Mouse (Mus musculus): ENCODE measurements around the gene Klf7. TPM values are rescaled to one million over a fixed set of nuclear protein-coding genes. Genes with fewer than 3 reads are reported as not detected.

Gene Klf7
- polyA plus RNA-seq, 1 experiment = 18.3 TPM

DNA sequence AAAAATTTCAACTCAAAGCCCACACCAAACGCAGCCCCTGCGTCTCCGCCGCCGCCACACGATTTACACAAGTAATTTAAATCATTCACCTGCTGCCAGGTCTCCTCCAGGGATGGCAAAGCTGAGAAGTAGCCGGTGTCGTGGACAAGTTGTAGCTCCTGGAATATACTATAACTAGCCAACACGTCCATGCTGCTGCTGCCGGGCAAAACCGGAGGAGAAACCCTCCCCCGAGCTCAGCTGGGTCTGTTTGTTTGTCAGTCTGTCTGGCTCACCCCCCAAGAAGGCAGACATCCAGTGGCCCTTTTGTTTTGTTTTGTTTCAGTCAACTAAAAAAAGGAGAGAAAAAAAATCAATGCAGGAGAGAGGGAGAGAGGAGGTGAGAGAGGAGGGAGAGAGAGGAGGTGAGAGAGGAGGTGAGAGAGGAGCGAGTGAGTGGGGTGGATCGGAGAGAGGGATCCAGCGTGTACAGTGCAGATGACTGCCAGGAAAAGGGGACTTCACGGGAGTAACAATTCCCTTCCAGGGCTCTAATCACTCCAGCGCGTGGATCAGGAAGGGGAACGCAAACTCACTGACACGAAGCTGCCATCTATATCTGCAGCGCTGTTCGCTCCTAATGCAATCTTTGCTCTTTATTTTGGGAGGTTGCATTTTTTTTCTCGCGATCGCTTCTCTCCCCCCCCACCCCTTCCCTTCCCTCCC, 1.1 kb downstream of the Klf7 start:
- Histone ChIP-seq H3K27ac (ENCODE audit: control insufficient read depth, insufficient read depth, low read depth, low read length, poor library complexity) (peak overlapping the region; percentile 91), H3K4me1 (ENCODE audit: control insufficient read depth, insufficient read depth, low read length) (peaks cover 4% of the 10 kb centered on the region; the same call in 1 of the 2 replicates), H3K4me3 (replicated peaks; ENCODE audit: control insufficient read depth, low read depth, low read length) (peak overlapping the region; percentile 84)
- WGBS = under 1% methylated on average over 25 of the region's 25 CpGs
- TF ChIP-seq CTCF (IDR thresholded peaks at IDR 0.05; ENCODE audit: control insufficient read depth, insufficient read depth, low read length) (no peak), POLR2A (IDR thresholded peaks at IDR 0.05; ENCODE audit: borderline replicate concordance, control insufficient read depth, low read depth, low read length) (no peak)

DNA sequence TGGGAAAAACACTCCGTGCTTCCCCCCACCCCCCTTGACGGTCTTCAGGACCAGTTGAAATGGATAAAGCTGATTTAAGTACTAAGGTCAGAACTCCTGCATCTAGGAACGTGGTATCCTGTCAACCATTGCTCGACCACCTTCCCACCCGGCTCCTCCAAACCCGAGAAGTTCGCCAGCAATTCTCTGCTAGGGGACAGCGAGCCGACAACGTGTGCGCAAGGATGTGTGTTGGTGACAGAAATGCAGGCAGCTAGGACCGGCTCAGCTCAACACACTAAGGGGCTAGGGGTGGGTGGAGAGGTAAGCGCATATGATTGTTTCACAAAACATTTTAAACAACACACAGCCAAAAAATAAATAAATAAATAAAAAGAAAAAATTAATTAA, 1.7 kb downstream of the Klf7 start:
- peak overlapping the region; percentile 66 for H3K27ac ChIP-seq (ENCODE audit: control insufficient read depth, insufficient read depth, low read depth, low read length, poor library complexity)
- TF ChIP-seq CTCF (IDR thresholded peaks at IDR 0.05; ENCODE audit: control insufficient read depth, insufficient read depth, low read length) (no peak), POLR2A (IDR thresholded peaks at IDR 0.05; ENCODE audit: borderline replicate concordance, control insufficient read depth, low read depth, low read length) (no peak)
- 2% methylated on average over 13 of the region's 13 CpGs for WGBS
- peaks cover 4% of the 10 kb centered on the region; the same call in 1 of the 2 replicates for H3K4me1 ChIP-seq (ENCODE audit: control insufficient read depth, insufficient read depth, low read length)
- peak overlapping the region; percentile 84 for H3K4me3 ChIP-seq (replicated peaks; ENCODE audit: control insufficient read depth, low read depth, low read length)

DNA sequence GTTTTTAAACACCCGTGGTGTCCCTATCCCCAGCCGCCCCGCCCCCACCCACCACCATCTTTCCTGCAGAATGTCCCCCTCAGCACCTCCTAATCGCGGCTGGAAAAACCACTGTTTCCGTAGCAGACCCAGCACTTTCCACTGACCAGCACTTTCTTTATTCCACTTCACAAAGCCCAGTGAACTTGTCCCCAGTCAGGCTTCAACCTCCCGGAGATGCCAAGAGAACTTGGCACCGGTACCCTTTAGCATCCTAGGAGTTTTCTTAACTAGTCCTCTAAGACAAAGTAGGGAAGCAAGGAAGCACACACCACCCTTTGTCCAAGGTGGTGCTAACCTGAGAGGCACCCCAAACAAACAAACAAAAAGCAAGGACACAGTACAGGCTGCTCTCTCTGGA, 2.2 kb downstream of the Klf7 start:
- Histone ChIP-seq H3K4me3 (replicated peaks; ENCODE audit: control insufficient read depth, low read depth, low read length) (peak overlapping the region; percentile 65), H3K27ac (ENCODE audit: control insufficient read depth, insufficient read depth, low read depth, low read length, poor library complexity) (peak overlapping the region; percentile 49; the same call in 1 of the 2 replicates), H3K4me1 (ENCODE audit: control insufficient read depth, insufficient read depth, low read length) (peaks cover 6% of the 10 kb centered on the region)
- TF ChIP-seq POLR2A (IDR thresholded peaks at IDR 0.05; ENCODE audit: borderline replicate concordance, control insufficient read depth, low read depth, low read length) = no peak
- TF ChIP-seq CTCF (IDR thresholded peaks at IDR 0.05; ENCODE audit: control insufficient read depth, insufficient read depth, low read length) = no peak
- 10% methylated on average over 8 of the region's 8 CpGs for WGBS

DNA sequence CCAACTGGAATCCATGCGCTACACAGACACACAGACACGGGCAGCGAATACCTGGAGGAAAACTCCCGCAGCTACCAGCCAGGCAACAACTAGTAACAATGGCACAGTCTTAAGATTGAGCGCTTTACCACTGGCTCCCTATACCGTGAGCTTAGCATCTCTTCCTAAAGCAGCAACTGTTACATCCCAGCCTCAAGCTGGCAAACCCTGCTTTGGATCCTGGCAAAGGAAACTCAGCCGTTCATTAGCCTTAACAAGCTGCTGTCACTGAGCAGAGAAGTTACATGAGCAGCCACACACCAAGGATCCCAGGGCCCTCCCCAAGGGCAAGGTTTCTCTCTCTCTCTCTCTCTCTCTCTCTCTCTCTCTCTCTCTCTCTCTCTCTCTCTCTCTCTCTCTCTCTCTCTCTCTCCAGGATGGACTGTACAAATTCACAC, 2.7 kb downstream of the Klf7 start:
- peaks cover 6% of the 10 kb centered on the region for H3K4me1 ChIP-seq (ENCODE audit: control insufficient read depth, insufficient read depth, low read length)
- H3K4me3 ChIP-seq (replicated peaks; ENCODE audit: control insufficient read depth, low read depth, low read length) = peak overlapping the region; percentile 65
- H3K27ac ChIP-seq (ENCODE audit: control insufficient read depth, insufficient read depth, low read depth, low read length, poor library complexity) = peak overlapping the region; percentile 43
- TF ChIP-seq CTCF (IDR thresholded peaks at IDR 0.05; ENCODE audit: control insufficient read depth, insufficient read depth, low read length) = no peak
- no peak for TF ChIP-seq POLR2A (IDR thresholded peaks at IDR 0.05; ENCODE audit: borderline replicate concordance, control insufficient read depth, low read depth, low read length)
- 75% methylated on average over 7 of the region's 7 CpGs for WGBS

DNA sequence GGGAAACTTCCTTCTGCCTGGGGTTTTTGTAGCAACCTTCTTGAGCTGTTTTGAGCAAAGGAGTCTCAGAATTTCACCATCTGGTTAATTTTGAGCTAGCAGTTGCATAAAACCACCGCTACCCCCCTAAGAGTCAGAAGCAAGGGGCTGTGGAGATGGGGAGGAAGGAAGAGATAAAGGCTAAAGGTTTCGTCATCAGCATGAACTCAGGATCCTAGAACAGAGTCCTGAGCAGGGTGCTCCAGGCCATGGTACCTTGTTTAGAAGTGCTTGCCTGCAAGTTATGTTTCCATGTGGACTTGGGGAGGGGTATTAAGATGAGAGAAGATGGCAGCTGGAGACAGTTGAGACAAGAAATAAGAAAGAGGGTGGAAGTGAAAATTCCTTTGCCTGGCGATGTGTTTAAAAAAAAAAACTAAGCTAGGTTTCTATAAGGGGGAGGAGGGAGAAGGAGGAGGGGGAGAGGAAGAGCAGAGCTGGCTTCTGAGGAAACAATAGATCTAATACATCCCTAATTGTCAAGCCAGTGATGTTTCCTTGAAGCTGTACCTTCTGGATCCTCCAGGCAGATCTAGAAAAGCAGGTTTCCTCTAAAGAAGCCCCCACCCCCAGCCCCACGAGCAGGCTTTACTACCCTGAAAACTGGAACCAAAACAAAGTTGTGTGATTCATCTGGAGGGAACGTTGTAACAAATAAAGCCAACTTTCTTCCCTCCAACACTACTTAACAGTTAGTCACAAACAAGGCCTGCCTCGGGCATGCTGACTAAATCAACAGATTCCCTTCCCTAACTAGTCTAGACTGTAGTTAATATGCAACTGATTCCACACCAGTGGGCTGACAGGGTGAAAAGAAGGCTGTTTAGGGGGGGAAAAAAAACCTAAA, 3.6 kb downstream of the Klf7 start:
- 16% methylated on average over 6 of the region's 6 CpGs for WGBS
- Histone ChIP-seq H3K4me3 (replicated peaks; ENCODE audit: control insufficient read depth, low read depth, low read length) (no peak overlapping the region), H3K4me1 (ENCODE audit: control insufficient read depth, insufficient read depth, low read length) (peaks cover 7% of the 10 kb centered on the region), H3K27ac (ENCODE audit: control insufficient read depth, insufficient read depth, low read depth, low read length, poor library complexity) (peak overlapping the region; percentile 53; the same call in 1 of the 2 replicates)
- no peak for TF ChIP-seq POLR2A (IDR thresholded peaks at IDR 0.05; ENCODE audit: borderline replicate concordance, control insufficient read depth, low read depth, low read length)
- TF ChIP-seq CTCF (IDR thresholded peaks at IDR 0.05; ENCODE audit: control insufficient read depth, insufficient read depth, low read length) = no peak

DNA sequence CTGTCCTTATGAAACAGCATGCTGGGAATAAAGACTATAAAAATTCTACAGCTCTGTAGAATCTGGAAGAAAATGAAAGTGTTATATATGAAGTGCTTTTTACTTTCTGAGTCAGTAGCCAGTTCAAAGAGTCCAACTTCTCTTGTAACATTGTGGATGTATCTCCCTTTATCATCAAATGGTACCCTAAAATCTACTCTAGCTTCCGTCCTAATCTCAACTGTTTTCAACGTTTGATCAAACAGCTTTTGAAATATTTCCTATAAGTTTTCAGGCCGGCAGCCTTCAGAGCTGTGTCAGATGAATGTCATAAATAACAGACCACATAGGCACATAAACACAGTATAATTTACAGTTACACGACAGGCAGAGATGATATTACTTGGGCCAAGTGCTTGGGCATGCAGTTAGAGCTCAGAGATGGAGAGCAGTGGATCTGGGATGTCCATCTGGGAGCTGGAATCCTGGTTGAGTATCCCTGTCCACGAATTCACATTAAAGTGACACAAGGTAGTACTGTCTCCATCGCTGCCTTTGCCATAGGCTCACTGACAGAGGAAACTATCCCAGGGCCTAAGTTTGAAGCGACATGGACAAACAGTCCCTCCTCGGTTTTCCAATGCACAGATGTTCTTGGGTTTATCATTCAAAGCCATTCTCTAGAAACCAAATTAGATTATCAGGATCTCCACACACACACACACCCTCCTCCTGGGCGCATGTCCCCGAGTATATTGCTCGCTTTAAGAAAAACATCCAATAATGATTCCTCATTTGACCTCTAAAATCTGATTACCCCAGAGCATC, 4.4 kb downstream of the Klf7 start:
- WGBS = 38% methylated on average over 11 of the region's 11 CpGs
- peak overlapping the region; percentile 11; the same call in 1 of the 2 replicates for H3K27ac ChIP-seq (ENCODE audit: control insufficient read depth, insufficient read depth, low read depth, low read length, poor library complexity)
- no peak for TF ChIP-seq CTCF (IDR thresholded peaks at IDR 0.05; ENCODE audit: control insufficient read depth, insufficient read depth, low read length)
- no peak overlapping the region for H3K4me3 ChIP-seq (replicated peaks; ENCODE audit: control insufficient read depth, low read depth, low read length)
- peaks cover 7% of the 10 kb centered on the region for H3K4me1 ChIP-seq (ENCODE audit: control insufficient read depth, insufficient read depth, low read length)

DNA sequence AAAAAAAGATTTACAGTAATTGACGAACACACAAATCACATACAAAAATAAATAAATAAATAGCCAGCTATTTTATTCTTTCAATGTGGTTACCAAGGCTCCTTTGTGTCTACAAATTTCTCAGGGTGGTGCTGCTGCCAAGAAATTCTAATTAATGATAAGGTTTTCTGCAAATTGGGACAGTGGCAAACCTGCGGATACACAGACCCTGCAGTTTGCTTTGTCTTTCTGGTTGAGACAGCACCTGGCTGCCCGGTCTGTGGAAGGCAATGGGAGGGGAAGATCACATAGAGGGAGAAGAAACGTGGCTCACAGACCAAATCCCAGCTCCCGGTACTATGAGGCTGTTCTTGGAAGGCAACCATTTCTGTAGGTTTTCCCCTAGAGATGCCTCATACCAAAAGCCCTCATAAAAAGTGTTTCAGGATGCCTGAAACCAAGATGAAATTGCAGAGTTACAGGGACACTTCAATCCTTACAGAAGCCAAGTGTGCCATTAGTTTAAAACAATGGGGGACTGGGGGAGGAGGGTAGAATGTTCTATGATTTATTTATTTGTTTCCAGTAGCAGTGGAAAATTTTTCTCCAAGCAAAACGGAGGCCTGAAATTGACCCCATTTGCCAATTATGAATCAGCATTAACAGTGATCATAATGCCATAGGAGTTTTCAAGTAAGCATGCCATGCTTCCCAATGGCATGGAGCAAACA, 5.2 kb downstream of the Klf7 start:
- H3K4me1 ChIP-seq (ENCODE audit: control insufficient read depth, insufficient read depth, low read length) = peaks cover 7% of the 10 kb centered on the region
- TF ChIP-seq POLR2A (IDR thresholded peaks at IDR 0.05; ENCODE audit: borderline replicate concordance, control insufficient read depth, low read depth, low read length) (no peak), CTCF (IDR thresholded peaks at IDR 0.05; ENCODE audit: control insufficient read depth, insufficient read depth, low read length) (no peak)
- no peak overlapping the region for H3K4me3 ChIP-seq (replicated peaks; ENCODE audit: control insufficient read depth, low read depth, low read length)
- H3K27ac ChIP-seq (ENCODE audit: control insufficient read depth, insufficient read depth, low read depth, low read length, poor library complexity) = no peak overlapping the region
- WGBS = 74% methylated on average over 6 of the region's 6 CpGs

All from bone marrow, adult 2 months (tissue).